Mouse (Mus musculus) C2C12 (cell line): Measurements from ENCODE around the gene 1700029H14Rik.

Experiments used
- CTCF ChIP-seq: IDR thresholded peaks from one replicate; pipeline ENCODE4 v1.5.1; 2011; ENCODE audit not compliant: control insufficient read depth, insufficient read depth, insufficient read length
- MAX ChIP-seq: IDR thresholded peaks from one replicate; pipeline ENCODE4 v1.6.1; 2011; ENCODE audit warnings: mild to moderate bottlenecking, control low read depth

GRCm38 (mm10) chr8:13591246-13591645 is 29.0 kb upstream of the 1700029H14Rik start:
- TF ChIP-seq MAX (no peak), CTCF (no peak)
